Mouse (Mus musculus) hindbrain, embryonic 11.5 days (tissue): ENCODE measurements around the gene Ptch1. TPM values are rescaled to one million over a fixed set of nuclear protein-coding genes. Genes with fewer than 3 reads are reported as not detected.

Experiments used
- ATAC-seq: fragments of 200-750 bp; cut with Nextera tagmentation; 2 replicates; pipeline ENCODE4 v1.8.0; 2017; ENCODE audit warnings: mild to moderate bottlenecking, moderate TSS enrichment, moderate library complexity; ENCODE audit not compliant: low FRiP score
- DNase-seq: peaks from one replicate; pipeline ENCODE4 v3.0.0-alpha.2; 2015; ENCODE audit warnings: low spot score
- H3K27ac ChIP-seq: fragments of 300-500 bp; sonication (generic); 2 replicates; pipeline ENCODE4 v1.5.1; 2014; ENCODE audit warnings: mild to moderate bottlenecking, low read depth, low read length
- H3K27me3 ChIP-seq: fragments of 300-500 bp; sonication (generic); 2 replicates; pipeline ENCODE4 v1.6.1; 2014; ENCODE audit warnings: mild to moderate bottlenecking, low read length, moderate library complexity, mixed read lengths; ENCODE audit not compliant: control insufficient read depth, insufficient read depth
- H3K36me3 ChIP-seq: fragments of 300-500 bp; sonication (generic); 2 replicates; pipeline ENCODE4 v1.6.1; 2014; ENCODE audit warnings: mild to moderate bottlenecking, low read length, moderate library complexity, mixed read lengths; ENCODE audit not compliant: control insufficient read depth, insufficient read depth
- H3K4me1 ChIP-seq: fragments of 300-500 bp; sonication (generic); replicated peaks from 2 replicates; pipeline ENCODE4 v1.6.1; 2014; ENCODE audit warnings: low read length, mixed read lengths; ENCODE audit not compliant: control insufficient read depth, insufficient read depth
- H3K4me2 ChIP-seq: fragments of 300-500 bp; sonication (generic); replicated peaks from 2 replicates; pipeline ENCODE4 v1.6.1; 2014; ENCODE audit warnings: mild to moderate bottlenecking, low read depth, low read length
- H3K4me3 ChIP-seq: fragments of 300-500 bp; sonication (generic); 2 replicates; pipeline ENCODE4 v1.5.1; 2014; ENCODE audit warnings: low read depth, low read length
- H3K9ac ChIP-seq: fragments of 300-500 bp; sonication (generic); 2 replicates; pipeline ENCODE4 v1.6.1; 2014; ENCODE audit warnings: low read depth, low read length
- H3K9me3 ChIP-seq: fragments of 300-500 bp; sonication (generic); 2 replicates; pipeline ENCODE4 v1.6.1; 2016; ENCODE audit warnings: low read length; ENCODE audit not compliant: control insufficient read depth
- WGBS: fragments of 180-500 bp; shearing (Covaris S2); extraction: QIAGEN DNeasy Blood & Tissue Kit; methylation state at CpG from one replicate; pipeline ENCODE4 v1.1.7; 2014; 5-methylcytosine and 5-hydroxymethylcytosine counted together
- polyA plus RNA-seq: library from polyadenylated mRNA; unstranded; fragments of >200 nt; fragmentation: Nextera tagmentation; extraction: Ambion mirVana; gene quantifications from 2 replicates; pipeline ENCODE4 v1.2.1, GENCODE M21; 2014

The Ptch1 gene
- polyA plus RNA-seq, 1 experiment from 2014 or later = 28.4 TPM

DNA sequence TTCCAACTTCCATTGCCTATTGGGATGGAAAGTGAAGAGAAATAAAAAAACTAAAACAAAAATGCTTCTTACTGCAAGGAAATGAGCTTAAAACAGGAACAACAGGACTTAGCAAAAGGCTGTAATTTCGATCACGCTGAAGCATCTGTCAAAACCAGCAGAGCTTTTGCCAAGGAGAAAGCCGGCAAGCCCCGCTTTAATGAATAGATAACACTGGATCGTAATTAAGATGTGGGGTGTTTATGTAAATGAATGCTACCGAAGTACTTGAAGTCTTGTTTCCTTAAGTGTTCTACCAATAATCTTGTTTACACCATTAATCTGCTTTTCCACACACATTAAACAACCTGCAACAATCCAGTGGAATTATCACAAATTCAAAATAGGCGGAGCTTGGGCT lies 28.1 kb downstream of the Ptch1 start:
- no peak for ATAC-seq
- H3K4me2 ChIP-seq = no peak overlapping the region

DNA sequence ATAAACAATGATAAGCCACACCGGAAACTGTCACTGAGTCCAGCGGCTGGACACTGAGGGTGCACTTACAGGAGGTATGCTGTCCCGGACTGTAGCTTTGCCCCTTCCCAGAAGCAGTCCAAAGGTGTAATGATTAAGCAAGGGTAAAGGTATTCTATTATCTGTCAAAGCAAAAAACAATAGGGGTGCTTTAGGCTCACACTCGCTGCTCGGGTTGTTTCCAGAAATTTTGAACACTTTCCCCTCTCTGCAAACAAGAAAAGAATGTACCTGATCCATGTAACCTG lies 28.5 kb downstream of the Ptch1 start:
- H3K27me3 ChIP-seq = no peaks in the 10 kb centered on the region
- no peak overlapping the region for H3K4me2 ChIP-seq
- no peak for ATAC-seq
- no peak overlapping the region for H3K27ac ChIP-seq
- no peaks in the 10 kb centered on the region for H3K9me3 ChIP-seq
- H3K4me1 ChIP-seq = peaks cover 4% of the 10 kb centered on the region; the same call in 1 of the 2 replicates
- no peak for DNase-seq
- no peak overlapping the region for H3K9ac ChIP-seq
- 49% methylated on average over 5 of the region's 5 CpGs for WGBS
- H3K36me3 ChIP-seq = peaks cover 8% of the 10 kb centered on the region
- H3K4me3 ChIP-seq = no peak overlapping the region

More for the DNA sequence above, 28.1 kb downstream of the Ptch1 start:
- Histone ChIP-seq H3K4me3 (no peak overlapping the region), H3K27ac (no peak overlapping the region), H3K27me3 (no peaks in the 10 kb centered on the region), H3K36me3 (peaks cover 8% of the 10 kb centered on the region), H3K9me3 (no peaks in the 10 kb centered on the region), H3K9ac (no peak overlapping the region), H3K4me1 (peaks cover 4% of the 10 kb centered on the region; the same call in 1 of the 2 replicates)
- no peak for DNase-seq
- WGBS = 76% methylated on average over 7 of the region's 7 CpGs

DNA sequence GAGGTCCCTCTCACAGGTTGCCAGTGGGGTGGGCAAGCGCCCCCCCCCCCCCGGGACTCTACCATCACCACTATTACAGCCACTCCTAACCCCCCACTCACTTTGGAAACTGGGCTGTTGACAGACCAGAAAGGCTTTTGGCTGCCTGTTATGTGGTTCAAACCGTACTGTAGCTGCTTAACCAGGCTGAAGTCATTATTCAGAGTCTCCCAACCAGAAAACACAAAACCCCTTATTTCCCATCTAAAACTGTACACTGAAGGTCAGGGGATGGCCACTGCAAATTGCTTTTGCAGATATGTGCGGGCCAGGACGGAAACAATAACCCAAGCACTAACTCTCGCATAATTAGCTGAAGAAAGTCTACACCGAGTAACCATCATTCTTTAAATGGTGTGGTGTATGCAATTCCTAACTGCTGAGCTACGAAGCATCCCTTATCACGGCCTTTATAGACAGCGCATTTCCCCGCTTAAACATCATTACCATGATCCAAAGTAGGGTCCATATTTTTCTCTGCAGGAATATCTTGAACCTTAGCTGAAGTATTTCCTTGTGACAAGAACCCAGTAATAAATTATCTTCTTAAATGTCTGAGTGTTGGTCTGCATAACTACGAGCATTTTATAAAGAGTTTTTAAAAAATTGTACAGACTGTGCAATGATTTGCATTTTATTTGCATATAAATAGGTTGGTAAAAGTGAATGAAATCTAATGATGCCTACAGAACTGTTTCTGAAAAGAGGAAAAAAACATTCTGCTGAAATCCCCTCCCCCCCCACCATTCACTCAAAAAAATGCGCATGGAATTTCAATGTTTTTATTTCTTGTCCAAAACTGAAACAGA lies 29.1 kb downstream of the Ptch1 start:
- H3K4me2 ChIP-seq = no peak overlapping the region
- DNase-seq (no peak), ATAC-seq (peak; percentile 72)
- H3K4me1 ChIP-seq = 0 out of 2 replicates have a peak, but pooled peaks cover 4% of the 10 kb centered on the region
- no peaks in the 10 kb centered on the region for H3K9me3 ChIP-seq
- peaks cover 13% of the 10 kb centered on the region for H3K36me3 ChIP-seq
- no peaks in the 10 kb centered on the region for H3K27me3 ChIP-seq
- 0 out of 2 replicates have a peak overlapping the region, but pooled peaks have one; percentile 39 for H3K27ac ChIP-seq
- no peak overlapping the region for H3K4me3 ChIP-seq
- no peak overlapping the region for H3K9ac ChIP-seq
- WGBS = 51% methylated on average over 13 of the region's 13 CpGs

DNA sequence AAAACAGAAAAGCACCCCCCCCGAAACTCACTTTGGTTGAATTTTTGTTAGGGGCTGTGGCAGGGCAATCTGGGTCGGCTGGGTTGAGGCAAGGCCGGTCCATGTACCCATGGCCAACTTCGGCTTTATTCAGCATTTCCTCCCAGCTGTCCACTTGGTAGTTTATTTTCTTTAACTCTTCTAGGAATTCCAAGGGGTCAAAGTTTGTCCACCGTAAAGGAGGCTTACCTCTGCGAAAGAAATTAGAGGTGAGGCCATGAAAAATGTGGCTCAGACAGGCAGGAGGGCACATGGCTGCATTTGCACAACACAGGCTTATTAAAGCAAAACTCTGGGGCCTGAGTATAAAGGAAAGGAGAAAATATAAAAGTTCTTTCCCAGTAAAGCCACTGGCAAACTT lies 29.9 kb downstream of the Ptch1 start:
- H3K9ac ChIP-seq = no peak overlapping the region
- H3K4me2 ChIP-seq = no peak overlapping the region
- no peaks in the 10 kb centered on the region for H3K27me3 ChIP-seq
- no peak for DNase-seq
- peaks cover 19% of the 10 kb centered on the region for H3K36me3 ChIP-seq
- H3K9me3 ChIP-seq = no peaks in the 10 kb centered on the region
- ATAC-seq = no peak
- 0 out of 2 replicates have a peak, but pooled peaks cover 4% of the 10 kb centered on the region for H3K4me1 ChIP-seq
- no peak overlapping the region for H3K4me3 ChIP-seq
- WGBS = 64% methylated on average over 6 of the region's 6 CpGs
- no peak overlapping the region for H3K27ac ChIP-seq

DNA sequence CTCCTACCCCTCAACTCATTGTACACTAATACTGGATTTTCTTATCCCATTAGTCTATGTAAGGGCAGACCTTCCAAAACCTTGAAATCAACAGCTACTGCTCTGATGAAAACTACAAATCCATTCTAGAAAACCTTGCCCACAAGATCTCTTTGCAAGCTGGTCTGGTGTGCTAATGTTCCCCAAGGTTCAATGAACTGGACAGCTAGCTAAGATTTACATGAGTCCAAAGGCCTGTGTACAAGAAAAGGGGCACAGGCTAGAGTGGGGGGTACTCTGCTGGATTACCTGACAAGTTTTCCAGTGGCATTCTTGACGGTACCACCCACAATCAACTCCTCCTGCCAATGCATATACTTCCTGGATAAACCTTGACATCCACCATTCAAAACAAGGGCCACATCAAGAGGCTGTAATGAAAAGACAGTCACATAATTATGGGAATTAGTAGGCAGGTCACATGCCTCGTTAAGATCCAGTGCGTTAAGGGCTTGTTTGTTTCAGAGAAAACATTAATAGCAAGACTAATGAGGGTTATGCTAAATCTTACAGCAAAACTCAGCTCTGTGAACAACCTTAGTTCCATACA lies 30.5 kb downstream of the Ptch1 start:
- WGBS = 89% methylated on average over 3 of the region's 3 CpGs
- ATAC-seq (no peak), DNase-seq (no peak)
- H3K9me3 ChIP-seq = no peaks in the 10 kb centered on the region
- peaks cover 25% of the 10 kb centered on the region for H3K36me3 ChIP-seq
- 0 out of 2 replicates have a peak, but pooled peaks cover 4% of the 10 kb centered on the region for H3K4me1 ChIP-seq
- no peak overlapping the region for H3K27ac ChIP-seq
- no peak overlapping the region for H3K9ac ChIP-seq
- no peaks in the 10 kb centered on the region for H3K27me3 ChIP-seq
- H3K4me2 ChIP-seq = no peak overlapping the region
- no peak overlapping the region for H3K4me3 ChIP-seq

DNA sequence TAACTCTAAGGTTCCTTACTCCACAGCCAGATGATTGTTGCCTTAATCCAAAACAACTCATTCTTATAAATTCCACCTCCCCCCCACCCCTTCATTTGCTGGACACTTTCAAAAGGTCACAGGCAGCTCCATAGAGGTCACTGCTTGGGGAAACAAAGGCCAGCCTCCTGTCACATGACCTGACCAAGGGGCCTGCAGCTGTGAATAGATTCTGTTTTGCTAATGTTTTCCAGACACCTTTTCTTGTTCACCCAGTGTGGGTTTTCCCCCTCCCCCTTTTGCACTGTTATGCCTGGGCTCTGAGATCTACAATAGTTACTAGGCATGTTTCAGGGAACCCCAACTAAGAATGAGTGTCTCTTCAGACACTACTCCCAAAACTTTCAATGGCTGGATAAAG lies 31.9 kb downstream of the Ptch1 start:
- H3K9ac ChIP-seq = no peak overlapping the region
- H3K4me2 ChIP-seq = no peak overlapping the region
- H3K9me3 ChIP-seq = no peaks in the 10 kb centered on the region
- peaks cover 28% of the 10 kb centered on the region for H3K36me3 ChIP-seq
- no peaks in the 10 kb centered on the region for H3K27me3 ChIP-seq
- H3K27ac ChIP-seq = no peak overlapping the region
- DNase-seq = no peak
- H3K4me3 ChIP-seq = no peak overlapping the region
- no peak for ATAC-seq
- H3K4me1 ChIP-seq = 0 out of 2 replicates have a peak, but pooled peaks cover 4% of the 10 kb centered on the region

DNA sequence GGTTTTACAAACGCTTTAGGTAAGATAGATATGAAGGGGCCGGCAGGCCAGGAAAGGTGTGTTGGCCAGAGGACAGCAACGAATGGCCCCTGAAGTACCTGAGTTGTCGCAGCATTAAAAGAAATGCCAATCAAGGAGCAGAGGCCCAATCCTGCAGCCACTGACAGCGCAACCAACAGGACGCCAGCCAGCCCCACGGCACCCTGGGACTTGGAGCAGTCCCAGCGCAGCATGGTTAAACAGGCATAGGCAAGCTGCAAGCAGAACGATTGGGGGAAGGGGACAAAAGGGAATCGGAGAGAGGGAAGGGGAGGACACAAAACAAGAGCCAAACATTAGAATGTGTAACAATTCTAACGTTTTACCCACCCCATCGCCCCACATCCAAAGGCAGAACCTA lies 32.8 kb downstream of the Ptch1 start:
- WGBS = 93% methylated on average over 12 of the region's 12 CpGs
- ATAC-seq = no peak
- DNase-seq = no peak
- no peak overlapping the region for H3K4me2 ChIP-seq
- H3K27ac ChIP-seq = no peak overlapping the region
- peaks cover 31% of the 10 kb centered on the region for H3K36me3 ChIP-seq
- no peak overlapping the region for H3K9ac ChIP-seq
- H3K4me3 ChIP-seq = no peak overlapping the region
- H3K9me3 ChIP-seq = no peaks in the 10 kb centered on the region
- H3K27me3 ChIP-seq = no peaks in the 10 kb centered on the region
- H3K4me1 ChIP-seq = 0 out of 2 replicates have a peak, but pooled peaks cover 4% of the 10 kb centered on the region

DNA sequence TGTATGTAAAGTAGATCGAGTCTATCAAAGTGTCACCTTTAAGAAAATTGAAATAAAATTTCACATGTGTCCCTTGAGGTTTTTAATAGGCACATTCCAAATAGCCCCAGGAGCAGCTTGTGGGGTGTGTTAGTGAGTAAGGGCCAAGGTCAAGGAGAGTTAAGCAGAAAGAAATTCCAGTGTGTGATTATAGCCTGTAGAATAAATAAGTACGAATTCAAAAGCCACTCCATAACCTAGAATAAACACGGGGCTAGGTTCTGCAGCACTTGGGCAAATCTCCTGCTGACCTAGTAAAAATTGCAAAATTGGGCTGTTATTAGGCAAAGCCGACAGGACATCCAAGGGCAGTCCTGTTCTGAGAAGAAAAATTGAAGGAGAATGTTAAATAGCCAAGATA lies 38.4 kb downstream of the Ptch1 start:
- Histone ChIP-seq H3K27me3 (no peaks in the 10 kb centered on the region), H3K4me2 (no peak overlapping the region), H3K27ac (no peak overlapping the region), H3K9me3 (no peaks in the 10 kb centered on the region), H3K9ac (no peak overlapping the region), H3K4me1 (peaks cover 2% of the 10 kb centered on the region; the same call in 1 of the 2 replicates), H3K36me3 (peaks cover 39% of the 10 kb centered on the region), H3K4me3 (no peak overlapping the region)
- ATAC-seq (no peak), DNase-seq (no peak)
- WGBS = 83% methylated on average over 4 of the region's 4 CpGs

DNA sequence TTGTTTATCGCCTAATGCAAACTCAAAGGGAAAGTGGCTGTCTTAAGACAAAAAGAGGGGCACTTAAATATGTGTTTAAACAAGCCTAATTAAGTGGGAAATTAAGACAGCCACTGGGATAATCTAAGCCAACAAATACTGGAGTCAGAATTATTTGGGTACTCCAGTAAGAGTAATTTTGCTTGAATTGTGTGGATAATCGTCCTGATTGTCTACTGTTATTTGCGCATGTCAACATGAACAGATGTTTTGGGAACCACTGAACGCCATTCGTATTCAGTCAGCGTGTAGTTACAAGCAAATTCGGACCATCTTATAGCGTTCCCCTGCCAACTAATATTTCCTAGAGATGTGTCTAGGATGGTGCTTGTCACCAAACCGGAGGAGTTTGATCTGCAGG lies 42.5 kb downstream of the Ptch1 start:
- WGBS = 73% methylated on average over 9 of the region's 9 CpGs
- no peak overlapping the region for H3K4me3 ChIP-seq
- peaks cover 18% of the 10 kb centered on the region for H3K36me3 ChIP-seq
- no peaks in the 10 kb centered on the region for H3K9me3 ChIP-seq
- 0 out of 2 replicates have a peak overlapping the region, but pooled peaks have one; percentile 17 for H3K27ac ChIP-seq
- no peaks in the 10 kb centered on the region for H3K27me3 ChIP-seq
- DNase-seq (no peak), ATAC-seq (no peak)
- no peak overlapping the region for H3K4me2 ChIP-seq
- H3K4me1 ChIP-seq = peaks cover 14% of the 10 kb centered on the region
- H3K9ac ChIP-seq = no peak overlapping the region
